Mouse (Mus musculus) CH12.LX (cell line): ENCODE data around the gene Tmem115. TPM values are rescaled to one million over a fixed set of nuclear protein-coding genes. Genes with fewer than 3 reads are reported as not detected.

Source experiments
- DNase-seq: peaks from one replicate; pipeline ENCODE4 v3.0.0-alpha.2; 2013; ENCODE audit errors: extremely low read depth
- H3K27ac ChIP-seq: 2 replicates; pipeline ENCODE4 v1.5.1; 2012; ENCODE audit warnings: low read depth, mild to moderate bottlenecking, control low read depth, moderate library complexity; ENCODE audit not compliant: insufficient read depth
- H3K27me3 ChIP-seq: replicated peaks from 2 replicates; pipeline ENCODE3; 2012; ENCODE audit warnings: inconsistent platforms
- H3K36me3 ChIP-seq, 2 experiments: replicated peaks in 1 of 2; 2 replicates each; pipeline versions ENCODE3 to v1.6.1; 2012; ENCODE audit warnings: inconsistent platforms in 1 of 2, low read length in 1 of 2, mild to moderate bottlenecking in 1 of 2, mixed read lengths in 1 of 2, moderate library complexity in 1 of 2; ENCODE audit not compliant: control insufficient read depth in 1 of 2, insufficient read depth in 1 of 2
- H3K4me1 ChIP-seq, 2 experiments: 2 replicates each; pipeline ENCODE4 v1.6.1; 2012; ENCODE audit warnings: inconsistent platforms in 1 of 2, moderate library complexity in 1 of 2; ENCODE audit not compliant: insufficient read depth in 2 of 2, control insufficient read depth in 1 of 2
- H3K4me2 ChIP-seq: 2 replicates; pipeline ENCODE4 v1.6.1; 2012; ENCODE audit warnings: low read depth, mild to moderate bottlenecking, control low read depth; ENCODE audit not compliant: poor library complexity, insufficient read depth, severe bottlenecking
- H3K4me3 ChIP-seq, 3 experiments: fragments of 150-350 bp in 1 of 3; sonication (generic) in 1 of 3; replicated peaks in 1 of 3; 2 replicates each; pipeline versions ENCODE3 to v1.5.1; 2011 to 2012; ENCODE audit warnings: low read depth in 2 of 3, low read length in 2 of 3, mild to moderate bottlenecking in 2 of 3, moderate library complexity in 2 of 3, control low read depth in 1 of 3, improper control_type of control experiment in 1 of 3, inconsistent platforms in 1 of 3, mixed read lengths in 1 of 3; ENCODE audit not compliant: poor library complexity in 1 of 3
- H3K79me2 ChIP-seq: replicated peaks from 2 replicates; pipeline ENCODE4 v1.6.1; 2012; ENCODE audit warnings: mild to moderate bottlenecking, moderate library complexity; ENCODE audit not compliant: control insufficient read depth, poor library complexity, insufficient read depth, severe bottlenecking; ENCODE audit errors: extremely low read depth
- H3K9ac ChIP-seq: 2 replicates; pipeline ENCODE4 v1.6.1; 2012; ENCODE audit warnings: low read depth, mild to moderate bottlenecking, control low read depth, moderate library complexity; ENCODE audit not compliant: insufficient read depth
- H3K9me3 ChIP-seq: replicated peaks from 2 replicates; pipeline ENCODE3; 2012; ENCODE audit warnings: low read length, inconsistent platforms, mixed read lengths
- BHLHE40 ChIP-seq: IDR thresholded peaks from 2 replicates; pipeline ENCODE4 v1.6.1; 2011; ENCODE audit warnings: mild to moderate bottlenecking, low read depth, low read length, improper control_type of control experiment
- CHD1 ChIP-seq: IDR thresholded peaks from 2 replicates; pipeline ENCODE4 v1.6.1; 2012; ENCODE audit warnings: low read depth, low read length, improper control_type of control experiment, inconsistent platforms
- CTCF ChIP-seq, 2 experiments: IDR thresholded peaks in 1 of 2; conservative IDR thresholded peaks in 1 of 2; 2 replicates each; pipeline ENCODE4 v1.5.1; 2011 to 2012; ENCODE audit warnings: low read depth in 2 of 2, low read length in 2 of 2, improper control_type of control experiment in 1 of 2, inconsistent platforms in 1 of 2, mild to moderate bottlenecking in 1 of 2, moderate library complexity in 1 of 2
- E2F4 ChIP-seq: IDR thresholded peaks from 2 replicates; pipeline ENCODE4 v1.6.1; 2011; ENCODE audit warnings: low read depth, low read length, improper control_type of control experiment; ENCODE audit not compliant: insufficient replicate concordance
- GABPA ChIP-seq: IDR thresholded peaks from 2 replicates; pipeline ENCODE4 v1.6.1; 2012; ENCODE audit warnings: low read depth, low read length, improper control_type of control experiment, inconsistent platforms; ENCODE audit not compliant: insufficient replicate concordance
- HCFC1 ChIP-seq: IDR thresholded peaks from 2 replicates; pipeline ENCODE4 v1.6.1; 2012; ENCODE audit warnings: low read depth, mild to moderate bottlenecking, inconsistent platforms, low read length, improper control_type of control experiment
- MAX ChIP-seq: IDR thresholded peaks from 2 replicates; pipeline ENCODE4 v1.6.1; 2011; ENCODE audit warnings: low read length, improper control_type of control experiment
- MXI1 ChIP-seq: IDR thresholded peaks from 2 replicates; pipeline ENCODE4 v1.6.1; 2011; ENCODE audit warnings: mild to moderate bottlenecking, low read depth, low read length, improper control_type of control experiment
- NELFE ChIP-seq: IDR thresholded peaks from 2 replicates; pipeline ENCODE4 v1.6.1; 2011; ENCODE audit warnings: low read depth, low read length, improper control_type of control experiment
- NRF1 ChIP-seq: IDR thresholded peaks from 2 replicates; pipeline ENCODE4 v1.6.1; 2014; ENCODE audit warnings: low read depth, mild to moderate bottlenecking, inconsistent platforms, low read length, improper control_type of control experiment, moderate library complexity
- RAD21 ChIP-seq: IDR thresholded peaks from 2 replicates; pipeline ENCODE4 v1.6.1; 2011; ENCODE audit warnings: low read depth, mild to moderate bottlenecking, low read length, improper control_type of control experiment, moderate library complexity
- RCOR1 ChIP-seq: conservative IDR thresholded peaks from 2 replicates; pipeline ENCODE4 v1.6.1; 2012; ENCODE audit warnings: low read depth, mild to moderate bottlenecking, inconsistent platforms, low read length, improper control_type of control experiment
- SIN3A ChIP-seq: IDR thresholded peaks from 2 replicates; pipeline ENCODE4 v1.6.1; 2012; ENCODE audit warnings: low read length, improper control_type of control experiment, inconsistent platforms
- TCF12 ChIP-seq: IDR thresholded peaks from 2 replicates; pipeline ENCODE4 v1.6.1; 2014; ENCODE audit warnings: low read depth, mild to moderate bottlenecking, inconsistent platforms, low read length, improper control_type of control experiment
- USF1 ChIP-seq: IDR thresholded peaks from 2 replicates; pipeline ENCODE4 v1.6.1; 2014; ENCODE audit warnings: low read depth, mild to moderate bottlenecking, inconsistent platforms, low read length, improper control_type of control experiment
- USF2 ChIP-seq: conservative IDR thresholded peaks from 2 replicates; pipeline ENCODE4 v1.6.1; 2011; ENCODE audit warnings: low read depth, low read length, improper control_type of control experiment
- ZC3H11A ChIP-seq: IDR thresholded peaks from 2 replicates; pipeline ENCODE4 v1.6.1; 2012; ENCODE audit warnings: low read depth, mild to moderate bottlenecking, inconsistent platforms, low read length, improper control_type of control experiment
- ZMIZ1 ChIP-seq: IDR thresholded peaks from 2 replicates; pipeline ENCODE4 v1.6.1; 2012; ENCODE audit warnings: low read depth, mild to moderate bottlenecking, inconsistent platforms, low read length, improper control_type of control experiment
- ZNF384 ChIP-seq: IDR thresholded peaks from 2 replicates; pipeline ENCODE4 v1.6.1; 2012; ENCODE audit warnings: low read depth, low read length, improper control_type of control experiment, inconsistent platforms
- dilution Hi-C: fragments of 300-500 bp; cut with MboI; formaldehyde crosslinking; loops from 2 replicates; pipeline ENCODE4 v1.14.3; 2020; ENCODE audit warnings: low sequenced_read_pairs; ENCODE audit not compliant: extremely low pct_unique_long_range_greater_than_20kb, extremely low pct_ligation_motif_present
- in situ Hi-C: fragments of 300-500 bp; cut with MboI; formaldehyde crosslinking; loops from 3 replicates; pipeline ENCODE4 v1.14.3; 2019; ENCODE audit warnings: low sequenced_read_pairs, low pct_ligation_motif_present, low pct_unique_long_range_greater_than_20kb, mixed read lengths
- polyA plus RNA-seq: library from polyadenylated mRNA; unstranded; fragments of >175 nt; gene quantifications from 2 replicates; pipeline ENCODE4 v1.2.1, GENCODE M21; 2012; ENCODE audit warnings: low read depth; ENCODE audit not compliant: insufficient read length
- total RNA-seq, 2 experiments: library from RNA; depleted of rRNA; stranded (reverse); fragments of 300-350 nt in 1 of 2; fragments of >200 nt in 1 of 2; gene quantifications; 2 replicates each; pipeline ENCODE4 v1.2.3; 2012 to 2014

The Tmem115 gene
- total and polyA plus RNA-seq, 3 experiments = 12.6 to 17.9 (median 13.0) TPM

GRCm38 (mm10) chr9:107508266-107508665 lies 25.5 kb upstream of the Tmem115 start:
- TF ChIP-seq TCF12 (no peak), ZC3H11A (no peak), NELFE (no peak), NRF1 (peak; percentile 71), MXI1 (no peak)
- dilution Hi-C loops = no loop called here
- Histone ChIP-seq H3K79me2 (no peaks in the 10 kb centered on the region), H3K9me3 (no peaks in the 10 kb centered on the region), H3K9ac (no peak overlapping the region), H3K27ac (no peak overlapping the region), H3K27me3 (peaks cover 100% of the 10 kb centered on the region), H3K4me2 (no peak overlapping the region), H3K4me3 (no peak overlapping the region), H3K36me3 (no peaks in the 10 kb centered on the region), H3K4me1 (no peaks in the 10 kb centered on the region)
- no peak for DNase-seq
- in situ Hi-C loops = no loop called here

- Histone ChIP-seq H3K36me3 (no peaks in the 10 kb centered on the region), H3K4me2 (no peak overlapping the region), H3K27me3 (peaks cover 97% of the 10 kb centered on the region), H3K27ac (no peak overlapping the region), H3K9ac (no peak overlapping the region), H3K4me3 (no peak overlapping the region), H3K9me3 (no peaks in the 10 kb centered on the region), H3K79me2 (no peaks in the 10 kb centered on the region), H3K4me1 (no peaks in the 10 kb centered on the region)
- no peak for DNase-seq
- dilution Hi-C loops (no loop called here), in situ Hi-C loops (loop anchor here (5.0 kb wide), 1 partner anchor 143 kb away; no protein-coding TSS in a partner anchor)
- no peak for TF ChIP-seq RCOR1
- TF ChIP-seq RAD21 = no peak
- TF ChIP-seq BHLHE40 = no peak
- TF ChIP-seq SIN3A = no peak
- no peak for TF ChIP-seq E2F4
- no peak for TF ChIP-seq CHD1
- TF ChIP-seq ZMIZ1 = no peak
- no peak for TF ChIP-seq ZC3H11A
These were observed 23.2 kb upstream of the Tmem115 start for GRCm38 (mm10) chr9:107510384-107511100.

GRCm38 (mm10) chr9:107511436-107511835 lies 22.3 kb upstream of the Tmem115 start:
- no peak for DNase-seq
- H3K4me1 ChIP-seq = no peaks in the 10 kb centered on the region
- no peak overlapping the region for H3K4me3 ChIP-seq
- no peak for TF ChIP-seq USF1
- TF ChIP-seq NELFE = no peak
- TF ChIP-seq USF2 = no peak
- TF ChIP-seq ZMIZ1 = no peak
- TF ChIP-seq SIN3A = no peak
- TF ChIP-seq TCF12 = no peak
- TF ChIP-seq E2F4 = no peak
- no peak for TF ChIP-seq MAX
- no peak for TF ChIP-seq MXI1
- no peak for TF ChIP-seq CTCF (conservative IDR thresholded peaks at IDR 0.05 in 1 of 2, IDR thresholded peaks at IDR 0.05 in 1 of 2; ENCODE audit: low read depth in 2 of 2, low read length in 2 of 2)
- TF ChIP-seq ZNF384 = no peak
- no peak for TF ChIP-seq GABPA
- no peak for TF ChIP-seq HCFC1
- no peaks in the 10 kb centered on the region for H3K9me3 ChIP-seq
- H3K27me3 ChIP-seq = peaks cover 90% of the 10 kb centered on the region
- H3K36me3 ChIP-seq = no peaks in the 10 kb centered on the region
- dilution Hi-C loops = no loop called here
- in situ Hi-C loops = loop anchor here (5.0 kb wide), 1 partner anchor 144 kb away; no protein-coding TSS in a partner anchor
- H3K4me2 ChIP-seq = no peak overlapping the region
- H3K27ac ChIP-seq = no peak overlapping the region
- H3K9ac ChIP-seq = no peak overlapping the region
- H3K79me2 ChIP-seq = no peaks in the 10 kb centered on the region
